Mouse (Mus musculus): ENCODE results near the gene Gamt. TPM values are rescaled to one million over a fixed set of nuclear protein-coding genes. Genes with fewer than 3 reads are reported as not detected.

Gamt gene
- polyA plus RNA-seq (2014; fragmentation: Illumina TruSeq; extraction: RNeasy Lipid Tissue Mini Kit (QIAGEN cat#74804); ENCODE audit: low read depth, low replicate concordance), result not detected

GRCm38 (mm10) chr10:80260642-80261584 lies at the start of gene Gamt, which contains the start of gene Dazap1:
Gamt (minus strand) TSS chr10:80261012.
Dazap1 (plus strand) TSS chr10:80261486.

DNA sequence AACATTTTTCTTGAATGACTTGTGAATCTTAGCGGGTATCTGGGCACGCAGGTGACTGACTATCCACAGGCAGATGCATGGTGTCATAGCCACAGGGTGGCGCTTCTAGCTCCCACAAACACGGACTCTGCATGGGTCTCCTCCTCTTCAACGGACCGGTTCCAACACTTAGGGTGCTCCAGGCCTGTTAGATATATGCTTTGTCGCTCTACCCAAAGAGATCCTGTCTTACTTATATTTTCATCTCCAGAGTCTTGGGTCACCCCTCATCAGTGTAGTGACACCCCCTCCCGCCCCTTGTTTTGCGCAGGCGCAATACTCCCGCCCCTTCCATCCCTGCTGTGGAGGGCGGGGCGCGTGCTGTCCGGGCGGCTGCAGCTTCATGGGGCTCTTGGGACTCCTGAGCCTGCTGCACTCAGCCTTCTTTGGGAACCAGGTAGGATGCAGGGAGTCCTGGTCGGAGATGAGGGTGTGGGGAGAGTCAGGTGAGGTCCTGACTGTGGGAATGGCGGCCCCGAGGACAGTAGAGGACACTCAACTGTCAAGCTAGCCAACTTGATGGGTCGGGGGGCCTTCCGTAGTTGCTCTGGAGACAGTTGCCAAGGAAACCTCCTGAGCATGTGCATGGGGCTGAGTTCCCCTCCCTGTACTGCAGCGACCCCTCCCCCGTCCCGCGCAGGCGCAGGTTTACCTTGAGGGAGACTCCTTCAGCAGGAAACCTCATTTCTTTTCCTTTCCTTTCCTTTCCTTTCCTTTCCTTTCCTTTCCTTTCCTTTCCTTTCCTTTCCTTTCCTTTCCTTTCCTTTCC lies 35.0 kb upstream of the Gamt start, which contains the start of gene Apc2:
Gene Apc2, plus strand, starts transcription at position 360 of the 808 bp plus-strand sequence.

GRCm38 (mm10) chr10:80292251-80293146 lies 31.7 kb upstream of the Gamt start, which contains the start of gene Rps15:
Rps15 (plus strand) TSS chr10:80292453.

DNA sequence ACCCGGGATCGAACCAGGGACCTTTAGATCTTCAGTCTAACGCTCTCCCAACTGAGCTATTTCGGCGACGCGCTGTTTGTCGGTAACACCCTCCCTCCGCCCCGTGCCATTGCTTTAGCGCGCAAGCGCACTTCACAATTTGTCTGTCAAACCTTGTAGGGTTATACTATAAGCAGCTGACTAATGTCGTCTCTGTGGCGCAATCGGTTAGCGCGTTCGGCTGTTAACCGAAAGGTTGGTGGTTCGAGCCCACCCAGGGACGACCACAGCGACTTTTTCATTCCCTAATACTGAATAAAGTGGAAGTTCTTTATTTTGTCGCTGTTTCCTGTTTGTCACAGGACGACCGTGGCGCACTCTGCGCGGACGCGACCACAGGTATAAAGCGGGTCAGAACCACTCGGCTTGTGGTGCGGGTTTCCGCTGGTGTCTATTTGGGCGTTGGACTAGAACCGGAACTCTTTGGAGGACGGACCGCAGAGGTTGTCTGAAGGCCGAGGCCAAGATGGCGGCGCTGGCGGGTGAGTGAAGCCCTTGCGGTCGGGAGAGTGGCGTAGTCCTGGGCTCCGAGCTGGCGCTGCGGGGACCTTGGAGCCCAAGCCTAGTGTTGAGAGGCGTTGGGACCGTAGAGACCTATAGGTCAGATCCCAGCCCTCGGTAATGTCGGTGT lies 11.7 kb downstream of the Gamt start, which contains the start of gene Ndufs7:
Gene Ndufs7, plus strand, starts transcription at position 151 of the 670 bp plus-strand sequence.

DNA sequence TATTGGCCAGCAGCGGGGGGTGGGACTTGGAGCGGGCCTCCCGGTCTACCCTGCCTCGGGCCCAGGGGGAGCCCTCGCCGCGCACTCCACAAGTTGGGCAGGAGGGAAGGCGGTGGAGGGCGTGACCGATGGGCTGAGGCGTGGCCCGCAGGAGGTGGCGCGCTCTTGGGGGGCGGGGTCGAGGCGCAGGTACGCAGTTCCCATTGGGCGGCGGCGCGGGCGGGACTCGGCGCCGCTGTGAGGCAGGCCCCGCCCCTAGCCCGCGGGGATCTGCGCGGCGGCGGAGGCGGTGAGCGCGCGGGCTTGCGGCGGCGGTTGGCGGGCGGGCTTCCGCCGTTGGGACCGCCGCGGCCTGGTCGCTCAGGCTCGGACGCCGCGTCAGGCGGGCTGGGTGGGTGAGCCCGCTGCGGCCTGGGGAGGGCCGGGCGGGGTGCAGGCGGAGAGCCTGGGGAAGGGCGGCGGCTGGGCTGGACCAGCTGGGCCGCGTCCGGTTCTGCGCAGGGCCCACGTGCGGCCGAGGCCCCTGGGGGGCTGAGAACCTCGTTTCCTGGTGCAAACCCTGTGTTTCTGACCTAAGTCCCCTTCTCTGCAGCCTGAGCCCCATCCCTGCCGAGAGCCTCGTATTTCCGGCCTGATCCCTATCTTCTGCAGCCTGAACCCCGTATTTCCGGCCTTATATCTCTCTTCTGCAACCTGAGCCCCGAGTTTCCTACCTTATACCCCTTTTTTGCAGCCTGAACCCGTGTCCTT lies 34.2 kb downstream of the Gamt start, which contains the start of gene Mum1:
Gene Mum1, plus strand, starts transcription at position 19 of the 750 bp plus-strand sequence.

Other genes with a start within 250 kb of the Gamt start
- gene Arhgap45, start 244.4 kb downstream of the Gamt start, polyA plus RNA-seq (2014; fragmentation: Illumina TruSeq; extraction: RNeasy Lipid Tissue Mini Kit (QIAGEN cat#74804); ENCODE audit: low read depth, low replicate concordance), result not detected
- gene Polr2e, start 221.2 kb downstream of the Gamt start, polyA plus RNA-seq (2014; fragmentation: Illumina TruSeq; extraction: RNeasy Lipid Tissue Mini Kit (QIAGEN cat#74804); ENCODE audit: low read depth, low replicate concordance), result 0.63 TPM
- 21.4 TPM for gene Gpx4, start 213.8 kb downstream of the Gamt start, polyA plus RNA-seq (2014; fragmentation: Illumina TruSeq; extraction: RNeasy Lipid Tissue Mini Kit (QIAGEN cat#74804); ENCODE audit: low read depth, low replicate concordance)
- 1.6 TPM for gene Sbno2, start 155.4 kb downstream of the Gamt start, polyA plus RNA-seq (2014; fragmentation: Illumina TruSeq; extraction: RNeasy Lipid Tissue Mini Kit (QIAGEN cat#74804); ENCODE audit: low read depth, low replicate concordance)
- 6.7 TPM for gene Stk11, start 145.2 kb downstream of the Gamt start, polyA plus RNA-seq (2014; fragmentation: Illumina TruSeq; extraction: RNeasy Lipid Tissue Mini Kit (QIAGEN cat#74804); ENCODE audit: low read depth, low replicate concordance)
- gene Atp5d, start 122.4 kb downstream of the Gamt start, polyA plus RNA-seq (2014; fragmentation: Illumina TruSeq; extraction: RNeasy Lipid Tissue Mini Kit (QIAGEN cat#74804); ENCODE audit: low read depth, low replicate concordance), result 0.50 TPM
- not detected for gene Cbarp, start 120.2 kb downstream of the Gamt start, polyA plus RNA-seq (2014; fragmentation: Illumina TruSeq; extraction: RNeasy Lipid Tissue Mini Kit (QIAGEN cat#74804); ENCODE audit: low read depth, low replicate concordance)
- 13.1 TPM for gene Midn, start 112.7 kb downstream of the Gamt start, polyA plus RNA-seq (2014; fragmentation: Illumina TruSeq; extraction: RNeasy Lipid Tissue Mini Kit (QIAGEN cat#74804); ENCODE audit: low read depth, low replicate concordance)
- 23.0 TPM for gene Cirbp, start 95.0 kb downstream of the Gamt start, polyA plus RNA-seq (2014; fragmentation: Illumina TruSeq; extraction: RNeasy Lipid Tissue Mini Kit (QIAGEN cat#74804); ENCODE audit: low read depth, low replicate concordance)
- not detected for gene 1600002K03Rik, start 88.1 kb downstream of the Gamt start, polyA plus RNA-seq (2014; fragmentation: Illumina TruSeq; extraction: RNeasy Lipid Tissue Mini Kit (QIAGEN cat#74804); ENCODE audit: low read depth, low replicate concordance)
- gene Efna2, start 81.5 kb downstream of the Gamt start, polyA plus RNA-seq (2014; fragmentation: Illumina TruSeq; extraction: RNeasy Lipid Tissue Mini Kit (QIAGEN cat#74804); ENCODE audit: low read depth, low replicate concordance), result 0.79 TPM
- gene Mum1, start 34.6 kb downstream of the Gamt start, polyA plus RNA-seq (2014; fragmentation: Illumina TruSeq; extraction: RNeasy Lipid Tissue Mini Kit (QIAGEN cat#74804); ENCODE audit: low read depth, low replicate concordance), result 4.9 TPM
- 12.8 TPM for gene Ndufs7, start 11.9 kb downstream of the Gamt start, polyA plus RNA-seq (2014; fragmentation: Illumina TruSeq; extraction: RNeasy Lipid Tissue Mini Kit (QIAGEN cat#74804); ENCODE audit: low read depth, low replicate concordance)
- 27.3 TPM for gene Dazap1, start 474 bp upstream of the Gamt start, polyA plus RNA-seq (2014; fragmentation: Illumina TruSeq; extraction: RNeasy Lipid Tissue Mini Kit (QIAGEN cat#74804); ENCODE audit: low read depth, low replicate concordance)
- gene Rps15, start 31.4 kb upstream of the Gamt start, polyA plus RNA-seq (2014; fragmentation: Illumina TruSeq; extraction: RNeasy Lipid Tissue Mini Kit (QIAGEN cat#74804); ENCODE audit: low read depth, low replicate concordance), result 2.1 TPM
- gene Apc2, start 35.0 kb upstream of the Gamt start, polyA plus RNA-seq (2014; fragmentation: Illumina TruSeq; extraction: RNeasy Lipid Tissue Mini Kit (QIAGEN cat#74804); ENCODE audit: low read depth, low replicate concordance), result not detected
- 0.98 TPM for gene 2310011J03Rik, start 59.5 kb upstream of the Gamt start, polyA plus RNA-seq (2014; fragmentation: Illumina TruSeq; extraction: RNeasy Lipid Tissue Mini Kit (QIAGEN cat#74804); ENCODE audit: low read depth, low replicate concordance)
- not detected for gene Pcsk4, start 68.5 kb upstream of the Gamt start, polyA plus RNA-seq (2014; fragmentation: Illumina TruSeq; extraction: RNeasy Lipid Tissue Mini Kit (QIAGEN cat#74804); ENCODE audit: low read depth, low replicate concordance)
- 0.88 TPM for gene Reep6, start 68.9 kb upstream of the Gamt start, polyA plus RNA-seq (2014; fragmentation: Illumina TruSeq; extraction: RNeasy Lipid Tissue Mini Kit (QIAGEN cat#74804); ENCODE audit: low read depth, low replicate concordance)
- gene Adamtsl5, start 87.4 kb upstream of the Gamt start, polyA plus RNA-seq (2014; fragmentation: Illumina TruSeq; extraction: RNeasy Lipid Tissue Mini Kit (QIAGEN cat#74804); ENCODE audit: low read depth, low replicate concordance), result 0.57 TPM
- not detected for gene Plk5, start 95.4 kb upstream of the Gamt start, polyA plus RNA-seq (2014; fragmentation: Illumina TruSeq; extraction: RNeasy Lipid Tissue Mini Kit (QIAGEN cat#74804); ENCODE audit: low read depth, low replicate concordance)
- gene Mex3d, start 126.6 kb upstream of the Gamt start, polyA plus RNA-seq (2014; fragmentation: Illumina TruSeq; extraction: RNeasy Lipid Tissue Mini Kit (QIAGEN cat#74804); ENCODE audit: low read depth, low replicate concordance), result 6.1 TPM
- gene Mbd3, start 138.5 kb upstream of the Gamt start, polyA plus RNA-seq (2014; fragmentation: Illumina TruSeq; extraction: RNeasy Lipid Tissue Mini Kit (QIAGEN cat#74804); ENCODE audit: low read depth, low replicate concordance), result not detected
- not detected for gene Uqcr11, start 145.8 kb upstream of the Gamt start, polyA plus RNA-seq (2014; fragmentation: Illumina TruSeq; extraction: RNeasy Lipid Tissue Mini Kit (QIAGEN cat#74804); ENCODE audit: low read depth, low replicate concordance)
- 3.2 TPM for gene Tcf3, start 172.6 kb upstream of the Gamt start, polyA plus RNA-seq (2014; fragmentation: Illumina TruSeq; extraction: RNeasy Lipid Tissue Mini Kit (QIAGEN cat#74804); ENCODE audit: low read depth, low replicate concordance)
- gene Onecut3, start 233.8 kb upstream of the Gamt start, polyA plus RNA-seq (2014; fragmentation: Illumina TruSeq; extraction: RNeasy Lipid Tissue Mini Kit (QIAGEN cat#74804); ENCODE audit: low read depth, low replicate concordance), result not detected

Data from sigmoid colon, adult 10 weeks (tissue).